Mouse (Mus musculus) limb, embryonic 14.5 days (tissue): ENCODE measurements around the gene Drg1. TPM values are rescaled to one million over a fixed set of nuclear protein-coding genes. Genes with fewer than 3 reads are reported as not detected.
"Not testable (repeated sequence)": the region's sequence is repeated elsewhere in the genome, so short reads cannot be mapped to it uniquely, and the experiment has no call there.

Experiments
- ATAC-seq: fragments of 200-750 bp; cut with Nextera tagmentation; 2 replicates; pipeline ENCODE4 v1.8.0; 2017; ENCODE audit warnings: low read depth, moderate number of reproducible peaks, moderate TSS enrichment; ENCODE audit not compliant: low FRiP score
- DNase-seq: peaks from one replicate; pipeline ENCODE4 v3.0.0-alpha.2; 2015; ENCODE audit warnings: low spot score
- H3K27ac ChIP-seq: fragments of 300-500 bp; sonication (generic); replicated peaks from 2 replicates; pipeline ENCODE4 v1.5.1; 2014; ENCODE audit warnings: low read depth, mild to moderate bottlenecking, low read length, moderate library complexity, mixed read lengths
- H3K27me3 ChIP-seq: fragments of 300-500 bp; sonication (generic); 2 replicates; pipeline ENCODE4 v1.6.1; 2014; ENCODE audit warnings: low read length, mixed read lengths; ENCODE audit not compliant: control insufficient read depth, insufficient read depth
- H3K36me3 ChIP-seq: fragments of 300-500 bp; sonication (generic); 2 replicates; pipeline ENCODE4 v1.6.1; 2014; ENCODE audit warnings: mild to moderate bottlenecking, low read length, moderate library complexity, mixed read lengths; ENCODE audit not compliant: control insufficient read depth, insufficient read depth
- H3K4me1 ChIP-seq: fragments of 300-500 bp; sonication (generic); 2 replicates; pipeline ENCODE4 v1.6.1; 2014; ENCODE audit warnings: antibody characterized with exemption, low read length, mixed read lengths; ENCODE audit not compliant: control insufficient read depth, insufficient read depth
- H3K4me2 ChIP-seq: fragments of 300-500 bp; sonication (generic); replicated peaks from 2 replicates; pipeline ENCODE4 v1.6.1; 2014; ENCODE audit warnings: low read depth, mild to moderate bottlenecking, low read length, moderate library complexity; ENCODE audit not compliant: severe bottlenecking
- H3K4me3 ChIP-seq: fragments of 300-500 bp; sonication (generic); replicated peaks from 2 replicates; pipeline ENCODE4 v1.5.1; 2014; ENCODE audit warnings: low read length
- H3K9ac ChIP-seq: fragments of 300-500 bp; sonication (generic); 2 replicates; pipeline ENCODE4 v1.6.1; 2014; ENCODE audit warnings: mild to moderate bottlenecking, low read depth, low read length, moderate library complexity; ENCODE audit not compliant: severe bottlenecking
- H3K9me3 ChIP-seq: fragments of 300-500 bp; sonication (generic); 2 replicates; pipeline ENCODE4 v1.6.1; 2016; ENCODE audit warnings: low read length; ENCODE audit not compliant: control insufficient read depth
- POLR2A ChIP-seq: fragments of 200-500 bp; IDR thresholded peaks from 2 replicates; pipeline ENCODE4 v1.8.0; 2012; ENCODE audit warnings: inconsistent platforms, mild to moderate bottlenecking, moderate library complexity, borderline replicate concordance; ENCODE audit not compliant: insufficient read depth, insufficient read length; ENCODE audit errors: extremely low read depth
- WGBS: fragments of 180-500 bp; shearing (Covaris S2); extraction: QIAGEN DNeasy Blood & Tissue Kit; methylation state at CpG from one replicate; pipeline ENCODE4 v1.1.7; 2014; 5-methylcytosine and 5-hydroxymethylcytosine counted together
- polyA plus RNA-seq, 2 experiments: library from polyadenylated mRNA; depleted of rRNA in 1 of 2; stranded (reverse) in 1 of 2; unstranded in 1 of 2; fragments of >200 nt; fragmentation: Nextera tagmentation in 1 of 2; extraction: Ambion mirVana in 1 of 2; gene quantifications; 2 replicates each; pipeline versions ENCODE4 v1.2.1 to v1.2.3; 2012 to 2014

Gene Drg1
- polyA plus RNA-seq, 2 experiments: 73.8 to 186 TPM

GRCm38 (mm10) chr11:3201326-3202230 is 64.6 kb downstream of the Drg1 start:
- Histone ChIP-seq H3K36me3 (peaks cover 20% of the 10 kb centered on the region), H3K4me3 (peak overlapping the region; percentile 38), H3K9me3 (no peaks in the 10 kb centered on the region), H3K9ac (peak overlapping the region; percentile 49), H3K27me3 (no peaks in the 10 kb centered on the region), H3K4me2 (peak overlapping the region; percentile 10), H3K4me1 (no peaks in the 10 kb centered on the region), H3K27ac (no peak overlapping the region)
- ATAC-seq: no peak
- 6% methylated on average over 16 of the region's 16 CpGs for WGBS
- DNase-seq: peak; percentile 12
- no peak for TF ChIP-seq POLR2A

GRCm38 (mm10) chr11:3200636-3201035 is 65.6 kb downstream of the Drg1 start:
- not testable (repeated sequence) for H3K4me2 ChIP-seq, H3K27me3 ChIP-seq, H3K4me1 ChIP-seq, H3K27ac ChIP-seq, DNase-seq, H3K4me3 ChIP-seq, ATAC-seq, H3K9me3 ChIP-seq, H3K9ac ChIP-seq
- H3K36me3 ChIP-seq: peaks cover 10% of the 10 kb centered on the region; the same call in 1 of the 2 replicates
- WGBS: 91% methylated on average over 6 of the region's 7 CpGs

- Histone ChIP-seq H3K27ac (no peak within 1 kb of the TSS), H3K9me3 (no peaks in the 10 kb centered on the region), H3K9ac (no peak within 1 kb of the TSS), H3K36me3 (no peaks in the 10 kb centered on the region), H3K4me2 (no peak within 1 kb of the TSS), H3K27me3 (no peaks in the 10 kb centered on the region), H3K4me3 (no peak within 1 kb of the TSS), H3K4me1 (no peaks in the 10 kb centered on the region)
- WGBS: 86% methylated on average over 25 of the region's 25 CpGs
- no peak for TF ChIP-seq POLR2A
- DNase-seq (no peak), ATAC-seq (no peak)
Measured at GRCm38 (mm10) chr11:3193363-3193762, 72.9 kb downstream of the Drg1 start, which contains the start of gene Sfi1. Gene Sfi1 (minus strand): TSS chr11:3193463.

- H3K4me3 ChIP-seq, H3K27me3 ChIP-seq, H3K4me1 ChIP-seq, DNase-seq, H3K36me3 ChIP-seq, H3K4me2 ChIP-seq, ATAC-seq, H3K9me3 ChIP-seq, H3K9ac ChIP-seq, H3K27ac ChIP-seq: not testable (repeated sequence)
- 86% methylated on average over 1 of the region's 1 CpGs for WGBS
Measured at GRCm38 (mm10) chr11:3182707-3183106, 83.5 kb downstream of the Drg1 start.

- not testable (repeated sequence) for H3K27me3 ChIP-seq, H3K27ac ChIP-seq, DNase-seq, H3K9ac ChIP-seq, H3K4me2 ChIP-seq, ATAC-seq, H3K4me3 ChIP-seq, H3K9me3 ChIP-seq, H3K4me1 ChIP-seq, H3K36me3 ChIP-seq
- 50% methylated on average over 1 of the region's 1 CpGs for WGBS
Measured at GRCm38 (mm10) chr11:3181971-3182370, 84.2 kb downstream of the Drg1 start.

GRCm38 (mm10) chr11:3181250-3181649 is 85.0 kb downstream of the Drg1 start:
- H3K27ac ChIP-seq, DNase-seq, H3K4me1 ChIP-seq, H3K9ac ChIP-seq, ATAC-seq, H3K4me3 ChIP-seq, H3K4me2 ChIP-seq, H3K9me3 ChIP-seq, H3K36me3 ChIP-seq, H3K27me3 ChIP-seq: not testable (repeated sequence)
- 59% methylated on average over 4 of the region's 4 CpGs for WGBS

GRCm38 (mm10) chr11:3180510-3181160 is 85.6 kb downstream of the Drg1 start:
- H3K4me2 ChIP-seq, ATAC-seq, H3K4me3 ChIP-seq, H3K9me3 ChIP-seq, H3K36me3 ChIP-seq, H3K27ac ChIP-seq, H3K9ac ChIP-seq, H3K27me3 ChIP-seq, H3K4me1 ChIP-seq, DNase-seq: not testable (repeated sequence)
- 72% methylated on average over 6 of the region's 6 CpGs for WGBS

GRCm38 (mm10) chr11:3179726-3180092 is 86.5 kb downstream of the Drg1 start:
- H3K4me2 ChIP-seq, H3K9me3 ChIP-seq, ATAC-seq, H3K27me3 ChIP-seq, H3K4me3 ChIP-seq, H3K4me1 ChIP-seq, H3K36me3 ChIP-seq, H3K27ac ChIP-seq, H3K9ac ChIP-seq, DNase-seq: not testable (repeated sequence)
- WGBS: 86% methylated on average over 7 of the region's 7 CpGs
